Mouse (Mus musculus): ENCODE data around the gene Phldb2.

Gene Phldb2

DNA sequence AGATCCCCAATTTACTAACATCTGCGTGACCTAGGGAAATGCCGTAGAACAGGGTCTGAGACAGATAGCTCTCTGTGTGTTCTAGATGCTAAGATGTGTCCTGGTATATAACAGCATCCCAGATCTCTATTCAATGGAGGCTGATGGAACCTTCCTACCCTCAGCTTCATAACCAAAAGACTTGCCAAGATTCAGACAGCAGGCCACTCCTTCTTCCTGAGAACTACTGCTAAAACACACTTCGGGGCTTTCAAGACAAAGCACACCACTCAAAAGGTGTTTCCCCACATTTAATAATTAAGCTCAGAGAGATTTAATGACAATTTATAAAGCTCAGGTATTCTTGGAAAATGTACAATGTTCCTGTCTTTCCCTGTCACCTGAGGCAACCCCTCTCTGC is 111.6 kb downstream of the Phldb2 start:
- DNase-seq (ENCODE audit: low read depth, low spot score), result no peak

DNA sequence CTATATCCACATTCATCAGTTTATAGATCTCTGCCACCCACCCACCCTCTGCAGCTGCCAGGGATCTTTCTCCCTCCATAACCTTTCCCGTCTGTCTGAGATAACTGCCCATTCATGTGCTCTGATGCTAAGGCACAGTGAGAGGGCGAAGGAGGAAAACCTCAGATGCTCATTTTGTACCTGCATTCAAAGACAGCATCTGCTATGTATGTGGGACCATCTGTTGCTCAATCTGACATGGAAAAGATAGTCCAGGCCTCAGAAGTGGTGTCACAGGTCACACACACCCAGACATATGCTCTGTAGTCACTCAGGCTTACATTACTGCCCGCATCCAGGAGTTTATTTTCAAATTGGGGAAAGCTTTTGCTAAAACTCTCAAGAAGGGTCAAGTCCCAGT is 112.4 kb downstream of the Phldb2 start:
- no peak for DNase-seq (ENCODE audit: low read depth, low spot score)

DNA sequence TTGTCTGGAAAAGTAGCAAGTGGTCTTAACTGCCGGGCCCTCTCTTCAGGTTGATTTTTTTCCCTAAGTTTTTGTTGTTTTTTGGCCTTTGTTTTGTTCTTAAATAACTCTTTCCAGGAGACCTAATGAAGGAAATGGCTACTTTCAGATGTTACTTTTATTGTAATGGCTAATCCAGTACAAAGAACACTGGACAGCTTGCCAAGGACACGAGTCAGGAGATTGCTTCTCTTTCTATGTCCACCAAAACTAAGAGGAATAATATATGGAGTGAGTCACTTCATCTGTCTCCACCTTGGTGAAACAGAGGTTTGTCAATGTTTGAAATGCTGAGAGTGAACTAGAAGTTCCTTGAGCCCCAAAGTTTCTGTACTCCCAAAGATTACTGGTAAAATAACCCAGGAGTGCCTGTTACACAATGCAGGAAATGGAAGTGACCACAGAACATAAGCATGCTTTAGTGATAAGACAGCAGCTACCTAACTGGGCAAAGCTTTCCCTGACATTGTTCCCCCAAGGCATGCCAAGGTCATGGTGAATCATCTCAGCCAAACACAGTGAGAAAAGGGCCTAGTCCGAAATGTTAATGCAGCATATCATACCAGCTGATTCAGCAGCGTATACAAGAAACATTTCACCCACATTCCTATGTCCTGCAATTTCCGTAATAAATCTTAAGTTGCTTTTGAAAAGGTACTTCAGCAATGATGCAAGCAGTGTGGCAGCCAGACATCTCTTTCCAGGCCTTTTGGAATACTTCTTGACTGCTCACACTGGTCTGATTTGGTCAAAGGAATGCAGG is 115.7 kb downstream of the Phldb2 start:
- no peak for DNase-seq (ENCODE audit: low read depth, low spot score)

DNA sequence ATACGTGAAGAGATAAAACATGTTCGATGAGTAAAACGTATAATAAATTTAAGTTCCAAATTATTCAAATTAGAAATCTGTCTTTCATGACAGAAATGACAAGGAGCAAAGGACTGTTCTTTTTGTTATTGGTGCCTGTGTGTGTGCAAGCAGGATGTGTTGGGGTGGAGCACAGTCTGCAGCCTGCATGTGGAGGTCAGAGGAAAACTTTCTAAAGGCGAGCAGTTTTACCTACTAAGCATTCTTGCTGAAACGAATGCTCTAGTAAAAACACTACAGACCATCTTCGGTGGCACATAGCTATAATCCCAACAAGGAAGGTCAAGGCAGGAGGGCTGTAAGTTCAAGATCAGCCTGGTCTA is 120.7 kb downstream of the Phldb2 start:
- no peak for DNase-seq (ENCODE audit: low read depth, low spot score)

DNA sequence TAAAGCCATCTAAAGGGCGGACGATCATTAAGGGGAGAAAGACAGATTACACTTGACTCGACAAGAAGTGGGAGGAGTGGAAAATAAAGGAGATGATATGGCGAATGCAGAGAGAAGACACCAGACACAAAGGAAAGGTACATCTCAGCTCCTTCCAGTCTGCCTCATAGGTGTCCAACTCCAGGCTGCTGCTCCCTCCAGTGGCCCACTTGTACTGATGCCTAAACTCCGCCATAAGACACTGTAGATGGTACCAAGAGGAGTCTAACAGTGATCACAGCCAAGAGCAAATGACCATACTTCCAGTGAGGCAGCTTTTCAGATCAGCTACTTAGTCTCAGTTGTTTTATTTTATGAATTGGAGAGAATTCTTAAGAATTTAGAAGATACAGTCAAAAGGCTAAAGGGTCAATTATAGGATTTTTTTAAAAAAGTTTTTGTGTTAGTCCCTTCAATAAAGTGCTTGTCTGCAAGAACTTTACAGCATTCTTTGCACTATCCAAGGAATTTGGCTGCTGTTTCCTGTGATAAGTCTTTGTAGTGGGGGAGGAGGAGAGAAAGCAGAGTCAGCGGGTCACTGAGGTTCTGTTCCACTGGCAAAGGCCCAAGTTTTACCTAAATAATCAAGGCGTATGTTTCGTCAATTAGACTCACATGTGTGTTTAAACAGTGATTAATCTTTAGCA is 121.2 kb downstream of the Phldb2 start:
- DNase-seq (ENCODE audit: low read depth, low spot score), result no peak

DNA sequence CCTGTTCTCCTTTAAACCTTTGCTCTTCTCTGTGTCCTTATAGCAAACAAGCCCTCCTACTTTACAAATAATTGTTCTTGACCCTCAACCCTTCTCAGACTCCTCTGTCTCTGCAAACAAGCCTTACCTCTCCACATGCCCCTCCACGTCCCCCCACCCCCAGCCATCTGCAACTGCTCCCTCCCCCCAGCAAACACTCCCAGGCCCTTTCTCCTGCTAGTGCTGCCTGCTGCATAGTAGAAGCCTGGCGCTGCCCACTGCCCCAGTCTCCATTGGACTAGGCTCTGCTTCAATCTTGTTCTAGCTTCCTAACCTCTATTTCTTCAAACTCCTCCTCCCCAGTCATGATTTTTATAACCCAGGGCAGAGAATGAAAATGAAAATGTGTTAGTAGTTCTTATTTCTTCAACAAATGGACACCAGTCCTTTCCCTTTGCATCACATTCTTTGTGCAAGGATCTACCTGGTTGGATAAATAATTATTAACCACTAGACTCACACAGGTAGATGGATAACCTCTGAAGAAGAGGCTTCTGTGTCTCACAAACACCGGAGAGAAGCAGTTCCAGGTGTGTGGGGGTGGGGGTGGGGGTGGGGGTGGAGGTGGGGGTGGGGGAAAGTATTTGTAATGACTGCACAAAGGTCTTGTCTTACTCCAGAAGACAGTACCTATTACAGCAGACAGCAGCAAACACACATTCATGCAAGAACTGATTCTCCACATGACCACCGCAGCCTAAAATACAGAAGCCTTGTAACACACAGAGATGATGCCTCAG is 122.1 kb downstream of the Phldb2 start:
- no peak for DNase-seq (ENCODE audit: low read depth, low spot score)

DNA sequence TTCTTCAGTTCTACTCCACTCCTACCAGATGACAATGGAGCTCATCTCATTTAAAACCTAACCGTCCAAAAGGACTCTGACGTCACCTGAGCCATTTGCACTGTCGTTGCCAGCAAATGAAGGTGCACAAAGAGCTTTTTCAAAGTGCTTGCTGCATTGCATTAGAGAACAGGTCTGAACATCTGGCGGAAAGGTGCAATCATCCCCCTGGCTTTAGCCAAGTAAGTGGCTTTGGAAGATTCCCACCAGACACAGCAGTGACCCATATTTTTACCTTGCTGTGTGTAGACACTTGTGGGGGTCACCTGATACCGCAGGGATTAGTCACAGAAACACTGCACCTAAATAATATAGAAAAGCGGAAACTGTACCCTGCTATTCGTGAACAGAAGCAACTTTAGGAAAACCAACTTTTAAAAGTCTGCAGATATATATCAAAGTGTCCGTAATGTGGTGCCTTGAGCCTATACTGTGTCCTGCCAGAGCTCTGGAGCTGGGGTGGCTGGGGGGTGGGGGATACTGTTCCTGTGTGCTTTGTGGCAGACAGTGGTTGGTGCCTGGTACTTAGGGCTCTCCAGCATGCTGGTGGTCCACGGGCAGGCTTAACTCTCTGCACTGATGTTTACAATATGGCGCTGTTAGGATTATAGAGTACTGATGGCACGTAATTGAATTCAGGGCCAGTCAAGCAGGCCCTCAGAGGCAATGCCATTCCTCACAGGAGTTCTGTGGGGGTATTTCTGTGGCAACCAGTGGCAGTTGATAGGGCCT is 123.1 kb downstream of the Phldb2 start:
- DNase-seq (ENCODE audit: low read depth, low spot score), result no peak

DNA sequence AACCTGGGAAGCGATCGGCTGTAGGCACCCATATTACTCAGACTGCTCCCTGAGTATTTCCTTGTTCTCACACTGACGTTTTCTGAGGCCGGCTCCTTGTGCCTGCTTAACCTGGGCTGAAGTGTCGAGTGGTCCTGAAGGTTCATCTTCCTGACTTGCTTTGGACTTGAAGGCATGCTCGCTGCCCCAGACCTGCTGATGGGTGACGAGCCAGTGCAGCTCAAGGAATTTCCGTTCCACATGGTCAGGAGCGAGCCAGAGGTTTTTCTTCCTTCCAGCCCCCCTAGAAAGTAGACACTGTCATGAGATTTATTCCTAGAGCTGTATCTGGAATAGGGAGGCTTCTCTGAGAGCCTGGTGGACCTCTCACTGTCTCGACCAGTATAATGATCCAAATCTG is 128.1 kb downstream of the Phldb2 start:
- DNase-seq (ENCODE audit: low read depth, low spot score), result no peak

DNA sequence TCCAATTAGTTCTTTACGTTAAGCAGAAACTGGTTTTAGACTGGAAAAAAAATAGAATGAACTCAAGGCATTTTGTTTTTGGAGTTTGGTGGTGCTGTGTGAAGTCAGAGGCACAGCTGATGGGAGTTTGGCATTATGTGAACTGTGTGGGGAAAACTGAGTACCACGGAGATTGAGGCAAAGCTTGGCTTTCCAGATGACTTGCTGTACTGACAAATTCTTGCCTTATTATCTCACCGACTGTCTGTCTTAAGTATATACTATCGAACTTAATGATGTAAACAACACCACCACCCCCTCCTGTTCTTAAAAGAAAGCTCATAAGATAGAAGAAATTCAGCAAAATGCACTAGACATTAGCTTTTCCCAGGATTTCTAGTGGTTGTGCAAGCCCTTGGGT is 129.4 kb downstream of the Phldb2 start:
- no peak for DNase-seq (ENCODE audit: low read depth, low spot score)

DNA sequence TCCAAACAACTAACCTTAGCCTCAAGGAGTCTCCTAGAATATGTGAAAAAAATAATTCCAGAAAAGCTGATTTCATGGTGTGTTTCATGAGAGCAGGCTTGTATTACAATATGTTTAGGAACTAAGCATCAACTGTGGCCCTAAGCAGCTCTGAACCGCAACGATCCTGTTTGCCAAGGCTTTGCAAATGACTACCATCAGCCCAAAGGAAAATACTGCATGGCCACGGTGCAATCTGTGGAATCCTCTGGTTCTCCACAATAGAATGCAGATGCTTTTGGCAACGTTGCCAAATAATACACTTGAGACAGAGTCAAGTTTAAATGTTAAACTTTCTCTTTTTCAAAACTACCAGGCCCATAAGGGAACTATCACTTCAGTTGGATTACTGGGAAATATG is 133.5 kb downstream of the Phldb2 start:
- DNase-seq (ENCODE audit: low read depth, low spot score), result no peak

DNA sequence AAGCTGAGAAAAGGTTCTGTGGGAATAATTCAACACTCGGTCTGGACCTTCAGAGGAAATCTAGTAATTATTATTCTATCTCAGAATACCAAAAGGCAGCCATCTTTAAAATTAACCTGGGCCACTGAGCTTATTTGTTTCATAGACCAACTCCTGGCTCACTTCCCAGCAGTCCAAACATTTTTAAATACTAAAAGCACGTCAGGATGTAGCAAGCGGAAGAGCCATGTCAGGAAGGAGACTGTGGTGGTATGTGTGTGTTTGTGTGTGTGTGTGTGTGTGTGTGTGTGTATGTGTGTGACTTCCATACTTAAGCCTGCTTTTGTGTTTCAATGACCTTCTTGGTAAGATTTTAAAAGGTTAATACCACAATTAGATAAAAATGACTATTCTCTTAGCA is 135.6 kb downstream of the Phldb2 start:
- DNase-seq (ENCODE audit: low read depth, low spot score), result no peak

DNA sequence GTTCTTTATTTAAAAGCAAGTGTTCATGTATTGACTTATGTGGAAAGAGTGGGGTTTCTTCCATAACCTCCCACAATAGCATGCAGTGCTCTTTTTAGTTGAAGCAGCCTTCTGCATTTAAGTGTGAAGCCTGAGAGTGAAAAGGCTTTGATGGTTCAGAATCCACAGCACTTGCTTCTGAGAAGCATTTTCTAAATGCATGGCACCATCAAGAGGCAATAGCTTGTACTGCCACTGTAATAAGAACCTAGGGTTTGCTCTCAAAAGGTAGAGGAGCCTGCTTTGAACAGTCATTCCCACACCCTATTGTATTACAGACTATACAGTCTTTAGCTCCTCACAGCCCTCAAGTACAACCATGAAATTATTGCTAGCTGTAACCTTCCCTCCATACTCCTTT is 136.7 kb downstream of the Phldb2 start:
- no peak for DNase-seq (ENCODE audit: low read depth, low spot score)

DNA sequence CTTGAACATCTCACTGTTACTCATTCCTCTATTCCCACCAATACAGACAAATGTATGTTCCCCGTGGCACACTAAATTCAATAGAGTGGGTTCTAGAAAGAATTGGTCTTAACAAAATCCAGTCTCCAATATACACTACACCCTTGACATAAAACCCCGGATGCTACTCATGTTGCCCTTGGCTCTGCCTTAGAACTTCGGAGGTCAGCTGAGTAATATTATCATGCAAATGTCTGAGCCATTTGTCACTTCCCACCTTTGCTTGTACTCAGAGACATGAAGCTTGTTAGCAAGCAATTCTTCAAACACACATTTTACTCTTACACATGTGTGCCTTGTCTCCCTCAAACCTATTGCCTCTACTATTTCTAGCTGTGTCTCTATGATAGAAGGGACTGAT is 138.8 kb downstream of the Phldb2 start:
- no peak for DNase-seq (ENCODE audit: low read depth, low spot score)

DNA sequence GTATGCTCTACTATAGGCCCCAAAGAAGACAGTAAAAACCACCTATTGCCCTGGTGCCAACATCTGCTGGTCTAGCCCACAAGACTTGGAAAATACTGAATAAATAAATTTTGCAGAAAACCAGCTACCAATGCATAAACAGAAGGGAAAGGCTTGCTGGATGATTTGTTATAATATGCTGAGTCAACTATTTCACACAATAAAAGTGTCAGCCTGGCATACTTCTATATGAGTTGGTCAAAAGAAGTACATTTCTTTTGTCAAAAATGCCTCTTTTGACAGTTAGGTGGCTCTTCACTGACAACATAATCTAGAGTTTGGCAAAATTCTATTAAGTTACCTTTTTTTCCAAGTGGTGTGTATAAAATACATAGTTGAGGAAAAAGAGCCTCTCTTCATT is 141.6 kb downstream of the Phldb2 start:
- DNase-seq (ENCODE audit: low read depth, low spot score), result no peak

DNA sequence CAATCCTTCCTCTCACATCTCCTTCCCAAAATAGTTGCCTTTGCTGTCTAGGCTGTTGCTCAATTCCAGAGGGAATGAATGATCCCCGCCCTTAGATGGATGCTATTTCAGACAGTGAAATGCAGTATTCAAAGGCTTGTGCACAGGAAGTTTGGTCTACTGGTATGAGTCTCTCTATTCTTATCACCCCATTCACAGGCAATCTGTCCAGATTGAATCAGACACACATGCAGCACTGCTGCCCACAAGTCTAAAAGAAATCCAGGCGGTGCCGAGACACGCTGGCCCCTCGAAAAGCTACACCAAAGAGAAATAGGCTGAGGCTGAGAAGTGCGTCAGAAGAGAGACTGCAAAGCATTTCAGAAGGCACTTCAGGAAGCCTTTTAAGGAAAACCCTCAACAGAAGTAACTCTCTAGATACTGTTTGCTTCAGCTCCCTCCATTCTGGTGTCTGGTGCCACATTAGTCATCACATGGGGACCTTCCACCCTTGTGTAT is 142.5 kb downstream of the Phldb2 start:
- DNase-seq (ENCODE audit: low read depth, low spot score), result no peak

DNA sequence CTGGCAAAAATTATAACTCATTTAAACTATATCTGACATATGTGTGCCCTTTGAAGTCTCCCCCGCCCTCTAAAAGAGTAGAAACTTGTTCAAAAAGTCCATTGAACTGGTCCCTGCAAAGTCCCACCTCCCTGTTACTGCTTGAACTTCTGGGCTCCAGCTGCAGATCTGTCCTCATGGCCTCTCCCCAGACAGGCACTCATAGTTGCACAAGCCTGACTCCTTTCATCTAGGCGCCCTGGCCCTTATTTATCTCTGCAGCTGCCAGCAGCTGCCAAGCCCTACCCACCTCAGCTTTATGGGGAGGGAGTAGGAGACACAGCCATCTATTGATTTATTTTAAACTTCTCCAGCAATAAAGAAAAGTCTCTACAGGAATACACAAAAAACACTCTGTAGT is 143.2 kb downstream of the Phldb2 start:
- DNase-seq (ENCODE audit: low read depth, low spot score), result no peak

DNA sequence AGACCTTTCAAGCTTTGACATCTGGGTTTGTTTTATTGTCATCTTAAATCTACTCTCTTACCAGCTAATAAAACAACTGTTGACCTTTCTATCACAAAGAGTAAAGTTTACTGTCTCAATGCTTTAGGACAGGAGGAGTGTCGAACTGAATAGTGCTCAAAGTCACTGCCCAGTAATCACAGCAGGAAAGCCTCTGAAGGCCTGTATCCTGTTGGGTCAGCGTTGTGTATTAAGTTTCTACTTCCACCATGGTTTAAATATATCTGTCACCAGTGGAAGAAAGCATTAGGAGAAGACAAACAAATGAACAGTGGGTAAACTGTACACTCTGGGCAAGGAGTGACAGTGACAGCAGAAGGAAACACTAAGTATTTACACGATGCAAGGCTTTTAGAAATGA is 148.7 kb downstream of the Phldb2 start:
- DNase-seq (ENCODE audit: low read depth, low spot score), result no peak

DNA sequence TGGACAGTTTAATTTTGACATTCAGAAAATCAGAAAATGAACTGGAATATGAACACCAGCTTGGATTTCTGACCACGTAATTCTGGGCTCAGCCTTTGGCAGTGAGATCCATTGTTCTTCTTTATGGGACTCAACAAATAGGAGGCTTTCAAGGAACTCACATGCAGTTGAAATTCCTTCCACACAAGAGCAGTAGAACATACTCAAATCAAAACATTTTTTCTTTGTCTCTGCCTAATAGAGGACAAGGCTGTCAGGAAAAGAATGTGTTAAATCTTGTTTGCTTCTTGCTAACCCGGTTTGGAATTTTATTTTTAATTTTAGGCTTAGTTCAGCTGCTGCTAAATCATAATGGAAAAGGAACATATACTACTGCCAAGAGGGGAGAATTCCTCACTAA is 153.0 kb downstream of the Phldb2 start:
- no peak for DNase-seq (ENCODE audit: low read depth, low spot score)

DNA sequence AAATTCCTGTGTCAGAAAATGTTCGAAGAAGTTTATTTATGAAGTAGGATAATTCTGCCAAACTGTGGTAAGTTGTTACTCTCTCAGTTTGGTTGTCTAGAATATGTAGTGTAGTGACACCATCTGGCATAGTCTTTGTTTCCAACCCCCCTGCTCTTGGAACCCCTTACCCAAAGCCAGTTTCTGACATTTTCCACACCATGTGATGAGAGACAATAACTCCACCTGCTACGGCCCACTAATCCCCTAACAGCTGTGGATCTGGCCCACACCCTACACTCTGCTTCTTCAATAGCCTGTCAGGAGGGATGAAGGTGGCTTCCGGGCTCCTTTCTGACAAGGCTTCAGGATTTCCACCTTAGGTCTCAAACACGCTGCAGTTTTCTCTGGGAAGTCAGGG is 154.2 kb downstream of the Phldb2 start:
- no peak for DNase-seq (ENCODE audit: low read depth, low spot score)

DNA sequence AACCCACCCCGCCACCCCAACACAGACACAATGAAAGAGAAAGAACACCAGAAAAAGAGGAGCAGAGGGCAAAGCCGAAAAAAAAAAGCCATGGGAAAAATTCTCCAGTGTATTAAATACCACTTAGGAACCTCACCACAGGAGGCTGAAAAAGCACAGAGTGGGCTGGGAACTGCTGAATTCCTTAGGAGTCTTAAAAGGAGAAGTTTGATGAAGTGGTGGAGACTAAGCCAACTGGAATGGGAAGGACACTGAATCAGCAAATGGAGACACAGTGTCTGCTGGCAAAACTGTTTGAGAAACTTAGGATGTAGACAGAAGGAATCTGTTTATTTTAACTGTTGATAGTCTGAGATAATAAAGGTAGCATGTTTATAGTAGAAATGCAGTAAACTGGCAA is 154.8 kb downstream of the Phldb2 start:
- DNase-seq (ENCODE audit: low read depth, low spot score), result no peak

DNA sequence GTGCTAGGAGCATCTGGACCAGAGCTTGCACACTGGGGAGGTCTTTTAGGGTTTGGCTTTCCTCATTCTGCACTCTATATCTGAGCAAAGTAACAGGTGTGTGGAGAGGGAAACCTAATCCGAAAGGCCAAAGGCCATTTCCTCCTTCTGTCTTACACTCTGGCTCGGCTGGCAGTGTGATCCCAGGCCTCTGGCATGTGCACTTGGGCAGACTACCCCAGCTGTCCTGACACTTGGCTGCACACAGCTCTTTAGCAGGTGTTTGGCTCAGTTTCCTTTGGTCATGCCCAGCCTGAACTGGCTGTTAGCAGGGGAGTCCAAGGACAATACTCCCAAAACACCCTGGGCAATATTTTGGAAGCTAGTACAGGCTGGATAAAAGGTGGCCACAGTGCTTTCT is 156.6 kb downstream of the Phldb2 start:
- no peak for DNase-seq (ENCODE audit: low read depth, low spot score)

DNA sequence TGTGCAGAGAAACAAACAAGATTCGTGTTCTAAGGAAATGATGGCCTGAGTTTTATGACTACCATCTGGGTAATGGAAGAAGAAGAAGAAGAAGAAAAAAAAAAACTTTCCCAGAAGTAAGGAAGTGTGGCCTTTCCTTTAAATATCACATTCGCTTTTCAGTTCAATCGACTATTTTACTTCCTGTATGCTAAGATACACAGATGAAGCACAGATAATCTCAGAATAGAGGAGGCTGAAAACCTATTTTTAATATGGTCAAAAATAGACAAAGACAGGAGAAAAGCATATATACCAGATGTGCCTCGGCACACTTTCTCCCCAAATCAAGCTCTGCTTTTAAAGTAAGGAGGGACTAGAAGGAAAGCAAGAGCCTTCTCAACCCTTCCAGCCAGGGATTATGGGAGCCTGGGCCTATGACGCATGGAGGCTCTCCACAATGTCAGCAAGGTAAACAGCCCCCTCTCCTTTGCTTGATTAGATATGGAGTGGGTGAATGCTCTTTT is 158.2 kb downstream of the Phldb2 start:
- no peak for DNase-seq (ENCODE audit: low read depth, low spot score)

All from retina, adult 2 months (tissue).